Mouse (Mus musculus) thymus, postnatal 10 days (tissue): ENCODE data around the gene Bicral.
"Not testable (repeated sequence)": the region's sequence is repeated elsewhere in the genome, so short reads cannot be mapped to it uniquely, and the experiment has no call there.

ENCODE experiments used
- DNase-seq, 2 experiments: peaks; one replicate each; pipeline ENCODE4 v3.0.0; 2021; ENCODE audit warnings: low spot score in 2 of 2

Gene Bicral

GRCm38 (mm10) chr17:46875626-46876025, 17.3 kb upstream of the Bicral start:
- peak in 1 of 2 experiments; percentile 20 for DNase-seq

DNA sequence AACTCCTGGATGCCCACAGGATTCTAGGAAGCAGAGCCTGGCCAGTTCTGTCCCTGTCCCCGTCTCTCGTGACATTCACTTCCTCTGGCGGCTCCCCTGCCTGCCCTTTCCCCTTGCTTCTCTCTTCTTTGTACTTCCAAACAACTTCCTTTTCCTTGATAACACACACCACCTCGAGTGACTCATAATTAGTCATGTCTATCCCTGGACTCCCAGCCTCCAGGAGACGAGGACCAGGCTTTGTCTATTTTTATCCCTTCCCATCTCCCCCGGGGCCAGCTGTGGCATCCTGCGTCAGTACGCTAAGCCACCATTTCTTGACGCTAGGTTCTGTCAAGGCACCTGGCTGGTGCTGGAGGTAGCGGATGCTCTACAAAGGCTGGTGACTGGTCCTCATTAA, 15.9 kb upstream of the Bicral start:
- no peak for DNase-seq

DNA sequence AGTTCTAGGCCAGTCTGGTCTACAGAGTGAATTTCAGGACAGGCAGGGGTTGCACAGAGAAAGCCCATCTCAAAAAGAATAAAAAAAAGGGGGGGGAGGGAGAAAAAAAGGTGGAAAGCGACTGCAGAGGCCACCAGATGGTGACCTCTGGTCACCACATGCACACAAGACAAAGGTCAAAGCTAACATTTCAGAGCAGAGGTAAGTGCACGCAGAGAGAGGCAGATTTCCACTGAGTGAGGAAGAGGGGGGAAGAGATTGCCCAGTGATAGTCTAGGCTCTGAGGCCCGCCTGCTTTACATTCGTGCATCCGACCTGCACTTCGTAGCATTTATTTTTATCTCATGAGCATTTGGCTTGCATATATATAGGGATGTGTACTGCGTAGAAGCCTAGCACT, 14.5 kb upstream of the Bicral start:
- DNase-seq = no peak

- no peak for DNase-seq
Measured at GRCm38 (mm10) chr17:46870913-46871312, 12.6 kb upstream of the Bicral start.

- DNase-seq = peak; percentile 47 to 61
Measured at GRCm38 (mm10) chr17:46870204-46870798, 12.0 kb upstream of the Bicral start.

DNA sequence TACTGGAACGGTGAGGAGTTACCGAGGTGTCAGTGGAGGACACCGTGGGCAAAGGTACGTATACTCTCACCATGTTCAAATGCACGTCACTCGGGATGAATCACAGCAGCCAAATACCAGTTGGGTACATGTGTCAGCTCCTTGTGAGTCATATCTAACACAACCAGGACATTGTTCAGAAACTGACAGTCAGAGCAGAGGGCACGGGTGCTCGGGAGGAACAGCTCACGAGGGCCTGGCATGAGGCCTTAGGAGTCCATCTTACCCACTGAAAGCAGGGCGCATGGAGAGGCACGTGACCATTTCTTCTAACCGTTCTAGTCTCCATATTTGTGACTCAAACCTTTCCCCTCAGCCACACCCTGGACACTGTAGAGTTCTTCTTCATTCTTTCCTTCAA, 8.6 kb upstream of the Bicral start:
- no peak for DNase-seq

- DNase-seq = no peak
Measured at GRCm38 (mm10) chr17:46864566-46865195, 6.4 kb upstream of the Bicral start.

- no peak for DNase-seq
Measured at GRCm38 (mm10) chr17:46860120-46860519, 1.8 kb upstream of the Bicral start.

DNA sequence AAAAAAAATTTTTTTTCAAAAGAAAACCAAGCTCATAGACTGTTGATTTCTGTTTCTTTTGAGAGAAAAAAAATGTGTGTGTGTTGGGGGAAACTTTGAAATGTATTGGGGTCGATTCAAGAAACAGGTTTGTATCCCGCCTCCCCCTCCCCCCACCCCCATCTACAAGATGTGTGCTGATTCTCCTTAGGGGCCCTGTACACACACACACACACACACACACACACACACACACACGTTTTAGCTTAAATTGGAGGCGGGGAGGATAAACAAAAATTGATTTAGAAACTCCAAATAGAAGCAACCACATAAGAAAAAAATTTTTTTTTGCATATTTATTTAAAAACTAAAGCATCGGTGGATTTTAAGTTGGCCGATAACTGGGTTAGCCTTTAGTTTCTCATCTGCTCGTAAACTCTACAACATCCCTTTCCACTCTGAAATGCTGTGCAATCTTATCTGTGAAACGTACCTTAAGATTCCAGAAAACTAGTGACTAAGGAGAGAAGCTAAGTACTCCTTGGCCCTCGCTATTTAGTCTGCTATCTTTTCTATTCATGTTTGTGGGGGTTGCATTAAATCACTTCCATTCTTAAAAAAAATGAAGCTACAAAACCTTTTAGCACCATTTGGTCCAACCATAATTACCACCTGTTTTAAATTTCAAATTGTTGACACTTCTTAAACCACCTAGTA, 615 bp upstream of the Bicral start:
- no peak for DNase-seq

GRCm38 (mm10) chr17:46857361-46857902, 850 bp downstream of the Bicral start:
- peak; percentile 45 to 67 for DNase-seq

DNA sequence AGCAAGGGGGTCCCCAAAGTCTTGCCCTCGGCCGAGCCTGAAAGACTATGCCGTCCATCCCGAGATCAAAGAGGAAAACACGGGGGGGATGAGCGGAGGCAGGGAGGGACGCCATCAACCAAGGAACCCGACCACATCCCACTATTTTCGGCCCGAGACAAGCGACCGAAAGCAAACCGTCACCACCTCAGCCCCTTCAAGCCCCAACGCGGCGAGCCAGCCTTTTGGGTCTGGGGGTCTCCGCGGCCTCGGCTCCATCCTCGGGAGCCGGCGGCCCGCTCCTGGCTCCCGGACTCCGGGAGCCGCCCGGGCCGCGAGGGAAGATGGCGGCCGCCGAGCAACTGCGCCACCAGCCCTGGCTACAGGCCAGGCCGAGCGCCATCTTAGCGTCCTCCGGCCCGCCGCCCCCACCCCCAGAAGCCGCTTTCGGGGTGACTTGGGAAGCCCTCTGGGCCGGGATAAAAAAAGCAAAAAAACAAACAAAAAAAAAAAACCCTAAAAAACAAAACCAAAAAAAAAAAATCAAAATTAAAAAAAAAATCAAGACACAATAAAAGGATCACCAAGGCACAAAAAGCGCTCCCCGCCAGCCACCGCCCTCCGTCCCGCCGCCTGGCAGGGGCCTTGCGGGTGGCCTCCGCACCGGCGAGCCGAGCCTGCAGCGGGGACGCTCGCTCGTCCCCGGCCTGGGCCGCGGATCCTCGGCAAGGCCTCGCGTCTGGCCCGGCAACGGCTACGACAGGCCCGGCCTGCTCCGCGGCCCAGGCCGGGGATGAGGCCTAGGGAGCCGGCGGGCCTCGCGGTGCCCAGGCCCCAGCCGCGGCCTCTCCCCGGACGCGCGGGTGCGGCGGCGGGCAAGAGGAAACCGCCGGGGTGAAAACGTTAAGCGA, 1.6 kb downstream of the Bicral start:
- DNase-seq = peak; percentile 52 to 69

GRCm38 (mm10) chr17:46856107-46856388, 2.2 kb downstream of the Bicral start:
- no peak for DNase-seq

- no peak for DNase-seq
Measured at GRCm38 (mm10) chr17:46855328-46856106, 2.8 kb downstream of the Bicral start.

DNA sequence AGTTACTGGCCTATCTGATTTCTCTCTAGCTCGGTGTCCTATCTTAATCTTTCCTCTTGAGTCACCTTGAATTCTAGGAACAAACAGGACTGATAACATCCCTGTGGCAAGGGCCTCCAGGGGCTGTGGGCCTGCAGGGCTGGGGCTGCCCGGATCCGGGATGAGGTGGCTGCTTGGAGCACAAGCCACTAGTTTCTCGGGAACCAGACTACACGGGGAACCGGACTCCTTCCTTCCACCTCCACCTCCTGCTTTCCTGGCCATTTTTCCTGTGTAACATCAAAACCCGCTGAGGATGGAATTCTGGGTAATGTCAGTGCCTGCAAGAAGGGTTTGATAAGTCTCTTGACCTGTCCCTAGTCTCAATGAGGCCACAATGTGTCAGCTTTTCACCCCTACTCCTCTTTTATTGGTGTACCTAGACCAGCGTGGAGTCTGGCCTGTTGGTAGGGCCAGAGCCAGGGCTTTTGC, 3.6 kb downstream of the Bicral start:
- DNase-seq = no peak

DNA sequence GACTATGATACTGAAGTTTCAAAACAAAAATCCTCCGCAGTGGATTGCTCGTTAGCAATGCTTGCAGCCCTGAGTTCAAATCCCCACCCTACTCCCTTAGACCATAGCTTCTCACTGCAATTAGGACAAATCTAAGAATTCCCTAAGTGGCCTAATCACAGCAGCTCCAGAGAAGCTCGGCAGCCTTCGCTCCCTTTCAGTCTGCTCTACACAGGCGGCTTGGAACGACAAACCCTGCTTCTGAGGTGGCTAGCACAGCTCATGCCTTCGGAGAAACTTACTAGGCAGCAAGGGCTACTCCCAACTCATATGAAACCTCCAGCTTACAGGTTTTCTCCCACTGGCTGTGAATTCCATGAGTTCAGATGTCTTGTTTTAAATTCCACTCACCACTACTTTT, 4.2 kb downstream of the Bicral start:
- DNase-seq = no peak

DNA sequence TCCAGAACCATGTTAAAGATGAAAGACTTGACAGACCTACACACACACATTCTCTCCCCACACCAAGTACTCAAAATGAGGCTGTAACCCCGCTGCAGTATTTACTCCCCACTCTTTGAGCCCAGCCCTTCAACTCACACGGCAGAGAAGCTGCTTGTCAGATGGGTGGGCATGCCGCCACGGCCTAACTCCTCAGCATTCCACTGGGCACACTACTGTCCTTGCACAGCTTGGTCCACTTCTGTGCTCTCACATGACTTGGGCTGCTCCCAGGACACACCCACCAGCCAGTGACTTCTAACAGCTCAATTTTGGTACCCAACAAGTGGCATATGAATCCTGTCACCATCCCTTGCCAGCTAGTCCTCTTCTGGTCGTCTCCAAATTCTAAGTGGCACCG, 5.0 kb downstream of the Bicral start:
- no peak for DNase-seq

DNA sequence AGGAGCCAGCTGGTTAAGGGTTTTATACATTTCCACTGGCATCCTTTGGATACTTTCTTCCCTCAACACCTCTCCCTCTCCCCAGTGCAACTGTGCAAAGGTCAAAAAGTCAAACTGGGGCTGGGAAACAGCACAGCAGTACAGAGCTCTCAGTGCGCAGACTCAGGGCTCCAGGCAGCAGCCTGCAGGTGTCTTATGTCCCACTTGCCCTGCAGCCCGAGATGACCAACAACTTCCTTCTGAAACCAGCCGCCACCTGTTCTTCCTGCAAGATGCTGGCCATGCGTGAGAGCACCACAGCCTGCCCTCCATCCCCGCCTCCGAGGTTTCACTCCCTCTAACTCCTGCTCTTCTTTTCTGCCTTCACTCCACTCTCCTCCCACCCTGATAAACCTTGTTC, 5.6 kb downstream of the Bicral start:
- DNase-seq = no peak

DNA sequence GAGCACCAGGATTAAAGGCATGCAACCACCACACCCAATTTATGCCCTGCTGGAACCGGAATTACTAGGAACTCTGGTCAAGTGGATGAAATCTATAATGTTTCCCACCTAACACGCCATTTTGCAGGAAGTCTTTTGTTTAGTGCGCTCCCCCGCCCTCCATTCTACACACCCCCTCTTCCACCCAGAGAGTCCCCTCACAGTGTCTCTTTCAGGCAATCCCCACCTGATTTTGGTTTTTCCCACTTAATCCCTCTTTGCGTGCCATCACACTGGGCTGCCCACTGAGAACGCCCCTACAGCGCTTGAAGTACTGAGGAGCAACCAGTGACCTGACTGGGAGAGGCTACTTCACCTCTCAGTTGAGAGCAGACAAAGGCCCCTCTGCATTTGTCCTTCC, 11.1 kb downstream of the Bicral start:
- DNase-seq = no peak

DNA sequence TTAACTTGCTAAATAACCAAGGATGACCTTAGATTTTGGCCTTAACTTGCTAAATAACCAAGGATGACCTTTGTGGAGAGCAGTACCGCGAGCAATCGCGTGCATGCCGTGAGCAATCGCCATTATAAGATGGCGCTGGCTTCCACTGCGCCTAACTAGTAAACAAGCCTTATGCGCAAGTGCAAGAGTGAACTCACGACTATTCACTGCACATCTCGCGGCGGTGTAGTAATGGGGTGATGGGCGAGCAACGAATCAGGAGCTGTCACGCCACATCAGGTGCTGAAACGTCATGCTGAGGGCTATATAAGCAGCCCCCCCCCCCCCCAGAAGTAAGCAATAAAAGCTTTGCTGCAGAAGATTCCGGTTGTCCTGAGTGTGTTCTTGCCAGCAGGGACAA, 11.7 kb downstream of the Bicral start:
- not testable (repeated sequence) for DNase-seq

- no peak for DNase-seq
Measured at GRCm38 (mm10) chr17:46845262-46845661, 13.0 kb downstream of the Bicral start.

- DNase-seq = no peak
Measured at GRCm38 (mm10) chr17:46844811-46845210, 13.5 kb downstream of the Bicral start.
